Mouse (Mus musculus): ENCODE results near the gene Adprm. TPM values are rescaled to one million over a fixed set of nuclear protein-coding genes. Genes with fewer than 3 reads are reported as not detected.

Gene Adprm
- polyA plus RNA-seq, 1 experiment, result 17.9 TPM

- H3K4me3 ChIP-seq (ENCODE audit: insufficient read depth, low read depth, low read length), result no peak overlapping the region
Measured at GRCm38 (mm10) chr11:67022354-67023115, 29.9 kb downstream of the Adprm start.

GRCm38 (mm10) chr11:67020948-67021347, 31.4 kb downstream of the Adprm start:
- Histone ChIP-seq H3K27ac (replicated peaks; ENCODE audit: low read depth, low read length) (no peak overlapping the region), H3K4me3 (ENCODE audit: insufficient read depth, low read depth, low read length) (0 out of 2 replicates have a peak overlapping the region, but pooled peaks have one; percentile 25), H3K4me1 (ENCODE audit: control insufficient read depth, insufficient read depth, insufficient read length, low read length) (no peaks in the 10 kb centered on the region)

More at GRCm38 (mm10) chr11:67022354-67023115, 29.9 kb downstream of the Adprm start:
- Histone ChIP-seq H3K4me1 (ENCODE audit: control insufficient read depth, insufficient read depth, insufficient read length, low read length) (no peaks in the 10 kb centered on the region), H3K27ac (replicated peaks; ENCODE audit: low read depth, low read length) (no peak overlapping the region)

DNA sequence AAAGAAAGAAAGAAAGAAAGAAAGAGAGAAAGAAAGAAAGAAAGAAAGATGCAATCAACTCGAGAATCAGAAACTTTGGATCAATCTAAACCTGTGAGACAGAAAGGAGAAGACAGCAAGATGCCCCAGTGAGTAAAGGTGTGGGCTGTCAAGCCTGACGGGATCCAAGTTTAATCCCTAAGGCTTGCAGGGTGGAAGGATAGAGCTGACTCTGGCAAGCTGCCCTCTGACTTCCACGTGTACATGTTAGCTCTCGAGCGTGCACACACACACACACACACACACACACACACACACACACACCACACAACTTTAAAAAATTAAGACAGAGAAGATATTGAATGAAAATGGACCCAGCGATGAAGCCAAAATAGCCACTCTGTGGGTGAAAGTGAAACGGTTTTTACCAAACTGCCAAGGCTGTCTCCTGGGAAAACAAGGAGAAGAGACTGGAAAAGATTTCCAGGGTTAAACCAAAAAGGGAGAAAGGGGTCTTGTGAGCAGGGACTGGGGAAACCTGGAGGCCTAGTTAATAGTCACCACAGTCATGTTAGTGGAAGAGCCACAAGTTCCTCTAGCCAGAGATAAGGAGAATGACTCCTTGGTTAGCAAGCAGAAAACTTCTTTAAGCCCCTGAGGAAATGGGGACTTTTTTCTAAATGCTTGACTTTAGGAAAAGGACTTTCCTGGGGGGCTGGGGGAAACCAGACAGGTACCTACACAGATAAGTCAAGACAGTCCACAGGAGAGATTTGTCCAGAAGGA, 32.5 kb downstream of the Adprm start:
- Histone ChIP-seq H3K4me3 (ENCODE audit: insufficient read depth, low read depth, low read length) (no peak overlapping the region), H3K4me1 (ENCODE audit: control insufficient read depth, insufficient read depth, insufficient read length, low read length) (no peaks in the 10 kb centered on the region), H3K27ac (replicated peaks; ENCODE audit: low read depth, low read length) (no peak overlapping the region)

DNA sequence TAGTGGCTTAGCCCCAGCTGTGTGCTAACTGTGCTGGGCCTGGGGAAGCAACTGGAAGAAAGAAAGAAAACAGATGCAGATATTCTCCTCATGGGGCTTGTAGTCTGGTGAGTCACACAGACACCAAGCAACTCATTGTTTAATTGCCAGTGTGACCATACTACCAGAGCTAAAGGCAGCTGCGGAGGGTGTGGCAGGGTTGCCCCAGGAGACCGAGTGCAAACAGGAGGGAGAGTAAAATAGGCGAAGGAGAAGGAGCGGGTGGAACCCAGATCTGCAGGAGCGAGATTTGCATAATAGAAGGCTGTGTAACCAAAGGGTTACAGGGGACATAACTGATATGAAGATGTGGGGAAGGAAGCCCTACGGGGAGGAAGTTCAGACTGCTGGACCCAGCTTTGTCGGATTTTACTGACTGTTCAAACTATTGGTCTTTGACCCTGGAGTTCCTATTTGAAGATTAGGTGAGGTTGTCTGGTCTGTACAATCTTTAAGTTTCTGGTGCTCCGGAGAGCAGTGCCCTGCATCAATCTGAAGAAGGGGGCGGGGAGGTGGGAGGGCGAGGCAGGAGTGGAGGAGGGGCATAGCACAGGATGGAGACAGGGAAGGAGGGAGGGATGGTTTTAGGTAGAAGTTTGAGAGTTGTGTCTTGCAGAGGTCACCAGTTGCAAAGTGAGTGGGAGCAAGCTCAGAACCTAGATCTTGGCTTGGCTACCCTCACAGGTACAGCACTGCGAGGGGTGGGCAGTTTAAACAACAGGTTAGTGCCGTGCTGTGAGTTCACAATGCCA, 34.4 kb downstream of the Adprm start:
- H3K4me3 ChIP-seq (ENCODE audit: insufficient read depth, low read depth, low read length), result no peak overlapping the region
- no peaks in the 10 kb centered on the region for H3K4me1 ChIP-seq (ENCODE audit: control insufficient read depth, insufficient read depth, insufficient read length, low read length)
- H3K27ac ChIP-seq (replicated peaks; ENCODE audit: low read depth, low read length), result no peak overlapping the region

- Histone ChIP-seq H3K4me1 (ENCODE audit: control insufficient read depth, insufficient read depth, insufficient read length, low read length) (no peaks in the 10 kb centered on the region), H3K27ac (replicated peaks; ENCODE audit: low read depth, low read length) (no peak overlapping the region), H3K4me3 (ENCODE audit: insufficient read depth, low read depth, low read length) (no peak overlapping the region)
Measured at GRCm38 (mm10) chr11:67011635-67012034, 40.8 kb downstream of the Adprm start.

- no peak overlapping the region for H3K4me3 ChIP-seq (ENCODE audit: insufficient read depth, low read depth, low read length)
- no peak overlapping the region for H3K27ac ChIP-seq (replicated peaks; ENCODE audit: low read depth, low read length)
- H3K4me1 ChIP-seq (ENCODE audit: control insufficient read depth, insufficient read depth, insufficient read length, low read length), result no peaks in the 10 kb centered on the region
Measured at GRCm38 (mm10) chr11:67010430-67010829, 42.0 kb downstream of the Adprm start.

DNA sequence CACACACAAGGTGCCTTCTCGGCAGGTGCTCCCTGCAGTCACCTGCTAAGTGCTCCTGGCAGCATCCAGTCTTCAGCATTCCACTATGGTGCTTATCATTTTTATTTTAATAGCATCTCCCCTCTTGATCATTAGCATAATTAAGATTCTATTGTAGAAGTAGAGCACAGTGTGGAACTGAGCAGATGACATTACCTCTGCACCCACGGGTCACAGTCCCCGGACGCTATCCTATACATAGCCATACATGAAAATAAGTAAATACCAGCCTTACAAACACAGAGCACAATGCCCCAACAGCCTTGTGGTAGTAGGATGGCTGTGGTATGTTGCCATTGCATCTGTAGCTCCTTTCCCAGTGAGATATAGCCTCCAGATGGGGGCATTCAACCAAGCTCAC, 43.9 kb downstream of the Adprm start:
- H3K4me1 ChIP-seq (ENCODE audit: control insufficient read depth, insufficient read depth, insufficient read length, low read length), result no peaks in the 10 kb centered on the region
- H3K27ac ChIP-seq (replicated peaks; ENCODE audit: low read depth, low read length), result no peak overlapping the region
- H3K4me3 ChIP-seq (ENCODE audit: insufficient read depth, low read depth, low read length), result no peak overlapping the region

DNA sequence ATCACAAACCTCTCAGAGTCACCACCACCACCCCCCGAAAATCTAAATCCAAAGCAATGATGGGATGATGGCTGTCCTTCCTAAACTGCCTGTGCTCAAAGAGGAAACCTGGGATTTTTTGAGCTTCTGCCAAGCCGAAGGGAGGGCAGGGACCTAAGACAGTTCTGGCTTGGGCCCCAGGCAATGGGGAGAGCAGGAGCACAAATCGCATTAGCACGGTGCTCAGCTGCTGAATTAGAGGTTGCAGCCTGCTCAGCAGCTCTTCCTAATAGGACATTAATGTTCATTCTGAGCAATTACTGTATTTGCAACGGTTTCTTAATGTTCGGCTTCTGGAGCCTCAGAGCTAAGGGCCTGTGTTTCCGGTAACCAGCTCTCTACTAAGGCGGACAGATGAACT, 44.4 kb downstream of the Adprm start:
- H3K4me1 ChIP-seq (ENCODE audit: control insufficient read depth, insufficient read depth, insufficient read length, low read length), result no peaks in the 10 kb centered on the region
- H3K27ac ChIP-seq (replicated peaks; ENCODE audit: low read depth, low read length), result no peak overlapping the region
- H3K4me3 ChIP-seq (ENCODE audit: insufficient read depth, low read depth, low read length), result no peak overlapping the region

GRCm38 (mm10) chr11:67002911-67003310, 49.5 kb downstream of the Adprm start:
- H3K27ac ChIP-seq (replicated peaks; ENCODE audit: low read depth, low read length), result no peak overlapping the region
- H3K4me3 ChIP-seq (ENCODE audit: insufficient read depth, low read depth, low read length), result no peak overlapping the region
- H3K4me1 ChIP-seq (ENCODE audit: control insufficient read depth, insufficient read depth, insufficient read length, low read length), result peaks cover 3% of the 10 kb centered on the region; the same call in 1 of the 2 replicates

DNA sequence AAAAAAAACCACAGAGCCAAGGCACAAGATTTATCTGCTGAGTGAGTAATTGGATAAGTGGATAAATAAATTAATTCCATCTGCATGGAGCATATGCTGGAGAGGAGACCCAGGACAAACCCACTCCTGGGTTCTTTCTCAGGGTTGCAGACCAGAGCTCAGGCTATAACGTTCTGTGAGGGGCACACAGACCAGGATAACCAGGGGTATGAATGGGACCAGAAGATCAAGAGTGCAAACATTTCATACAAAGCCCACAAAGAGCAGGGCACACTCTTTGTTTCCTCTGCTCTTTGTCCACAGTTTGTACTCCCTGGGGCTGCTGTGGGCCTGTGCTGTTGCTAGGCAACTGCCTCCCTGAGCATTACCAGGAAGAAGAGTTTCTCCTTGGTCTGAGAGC, 50.7 kb downstream of the Adprm start:
- peaks cover 3% of the 10 kb centered on the region; the same call in 1 of the 2 replicates for H3K4me1 ChIP-seq (ENCODE audit: control insufficient read depth, insufficient read depth, insufficient read length, low read length)
- H3K4me3 ChIP-seq (ENCODE audit: insufficient read depth, low read depth, low read length), result no peak overlapping the region
- H3K27ac ChIP-seq (replicated peaks; ENCODE audit: low read depth, low read length), result no peak overlapping the region

DNA sequence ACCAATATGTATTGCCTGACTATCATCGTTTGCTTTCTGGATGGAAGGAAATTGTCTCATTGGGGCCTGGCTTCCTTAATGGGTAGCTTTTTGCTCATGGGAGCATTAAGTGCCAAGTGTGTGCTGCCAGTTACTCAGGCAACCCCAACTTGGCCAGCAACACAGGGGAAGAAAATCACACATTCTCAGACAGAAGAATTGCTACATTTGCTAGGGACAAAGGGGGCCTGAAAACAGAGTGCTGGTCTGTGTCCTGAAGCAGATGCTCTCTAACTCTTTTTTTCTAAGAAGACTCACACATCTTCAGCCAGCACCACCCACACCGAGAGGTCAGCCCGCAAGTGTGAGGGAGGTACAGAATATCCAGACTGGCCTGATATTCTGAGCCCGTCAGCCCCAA, 51.7 kb downstream of the Adprm start:
- Histone ChIP-seq H3K4me1 (ENCODE audit: control insufficient read depth, insufficient read depth, insufficient read length, low read length) (peaks cover 3% of the 10 kb centered on the region; the same call in 1 of the 2 replicates), H3K4me3 (ENCODE audit: insufficient read depth, low read depth, low read length) (no peak overlapping the region), H3K27ac (replicated peaks; ENCODE audit: low read depth, low read length) (no peak overlapping the region)

DNA sequence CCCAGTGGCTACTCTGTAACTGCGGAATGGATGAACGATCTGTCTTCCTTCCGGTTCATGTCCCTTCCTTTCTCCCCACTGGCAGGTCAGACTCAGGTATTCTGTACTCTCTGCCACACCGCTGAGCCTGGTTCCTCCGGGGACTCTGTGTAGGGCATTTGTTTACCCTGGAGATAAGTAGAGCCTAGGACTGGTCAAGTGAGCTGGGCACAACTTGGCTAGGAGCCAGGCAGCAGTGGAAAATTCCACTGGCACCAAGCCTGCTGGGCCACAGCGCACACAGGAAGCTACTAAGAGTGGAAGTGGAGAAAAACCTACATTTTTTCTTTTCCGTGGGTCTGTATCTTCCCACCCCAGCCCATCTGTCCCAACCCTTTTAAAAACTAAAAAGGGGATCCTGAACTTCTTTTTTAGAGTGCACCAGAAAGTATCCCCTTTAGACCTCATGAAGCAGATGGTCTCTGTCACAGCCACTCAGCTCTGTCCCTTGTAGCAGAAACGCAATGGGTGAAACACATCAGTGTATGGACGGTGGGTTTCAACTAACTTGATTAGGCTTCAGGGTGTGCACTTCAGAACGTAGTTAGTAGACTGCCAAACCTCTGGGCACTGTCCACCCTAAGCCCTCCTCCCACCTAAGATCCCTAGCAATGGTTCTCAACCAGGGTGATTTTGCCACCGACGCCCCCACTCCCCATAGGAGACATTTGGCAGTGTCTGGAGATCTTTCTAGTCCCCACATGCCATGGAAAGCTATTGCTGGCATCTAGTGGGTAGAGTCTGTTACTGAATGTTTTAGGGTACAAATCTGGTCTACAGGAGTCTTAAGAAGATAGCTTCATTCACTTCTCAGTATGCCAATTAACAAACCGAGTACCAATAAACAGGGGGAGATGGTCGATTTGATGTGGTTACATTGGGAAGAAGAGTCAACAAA, 53.7 kb downstream of the Adprm start:
- Histone ChIP-seq H3K4me1 (ENCODE audit: control insufficient read depth, insufficient read depth, insufficient read length, low read length) (peaks cover 3% of the 10 kb centered on the region; the same call in 1 of the 2 replicates), H3K4me3 (ENCODE audit: insufficient read depth, low read depth, low read length) (no peak overlapping the region), H3K27ac (replicated peaks; ENCODE audit: low read depth, low read length) (0 out of 2 replicates have a peak overlapping the region, but pooled peaks have one; percentile 1)

GRCm38 (mm10) chr11:66996446-66996845, 55.9 kb downstream of the Adprm start:
- Histone ChIP-seq H3K4me3 (ENCODE audit: insufficient read depth, low read depth, low read length) (no peak overlapping the region), H3K4me1 (ENCODE audit: control insufficient read depth, insufficient read depth, insufficient read length, low read length) (peaks cover 3% of the 10 kb centered on the region; the same call in 1 of the 2 replicates), H3K27ac (replicated peaks; ENCODE audit: low read depth, low read length) (no peak overlapping the region)

DNA sequence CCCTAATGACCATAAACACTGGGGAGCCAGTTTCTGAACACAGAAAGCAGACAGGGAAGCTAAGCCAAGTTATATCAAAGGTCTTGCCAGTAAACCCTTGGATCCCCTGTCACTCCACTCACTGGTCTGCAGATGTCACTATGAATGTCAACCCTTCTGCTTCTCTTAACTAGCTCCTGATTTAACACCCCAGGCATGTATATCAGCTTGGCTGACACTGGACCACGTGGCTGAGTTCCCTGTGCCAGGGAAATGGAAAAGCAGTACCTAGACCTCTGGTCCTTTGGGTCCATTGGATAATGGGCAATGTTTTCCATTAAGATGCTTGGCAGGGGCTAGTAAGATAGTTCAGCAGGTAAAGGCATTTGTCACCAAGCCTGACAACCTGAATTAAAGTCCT, 58.7 kb downstream of the Adprm start:
- peaks cover 3% of the 10 kb centered on the region; the same call in 1 of the 2 replicates for H3K4me1 ChIP-seq (ENCODE audit: control insufficient read depth, insufficient read depth, insufficient read length, low read length)
- no peak overlapping the region for H3K27ac ChIP-seq (replicated peaks; ENCODE audit: low read depth, low read length)
- no peak overlapping the region for H3K4me3 ChIP-seq (ENCODE audit: insufficient read depth, low read depth, low read length)
